Mouse (Mus musculus): ENCODE data around the gene Csmd2.

DNA sequence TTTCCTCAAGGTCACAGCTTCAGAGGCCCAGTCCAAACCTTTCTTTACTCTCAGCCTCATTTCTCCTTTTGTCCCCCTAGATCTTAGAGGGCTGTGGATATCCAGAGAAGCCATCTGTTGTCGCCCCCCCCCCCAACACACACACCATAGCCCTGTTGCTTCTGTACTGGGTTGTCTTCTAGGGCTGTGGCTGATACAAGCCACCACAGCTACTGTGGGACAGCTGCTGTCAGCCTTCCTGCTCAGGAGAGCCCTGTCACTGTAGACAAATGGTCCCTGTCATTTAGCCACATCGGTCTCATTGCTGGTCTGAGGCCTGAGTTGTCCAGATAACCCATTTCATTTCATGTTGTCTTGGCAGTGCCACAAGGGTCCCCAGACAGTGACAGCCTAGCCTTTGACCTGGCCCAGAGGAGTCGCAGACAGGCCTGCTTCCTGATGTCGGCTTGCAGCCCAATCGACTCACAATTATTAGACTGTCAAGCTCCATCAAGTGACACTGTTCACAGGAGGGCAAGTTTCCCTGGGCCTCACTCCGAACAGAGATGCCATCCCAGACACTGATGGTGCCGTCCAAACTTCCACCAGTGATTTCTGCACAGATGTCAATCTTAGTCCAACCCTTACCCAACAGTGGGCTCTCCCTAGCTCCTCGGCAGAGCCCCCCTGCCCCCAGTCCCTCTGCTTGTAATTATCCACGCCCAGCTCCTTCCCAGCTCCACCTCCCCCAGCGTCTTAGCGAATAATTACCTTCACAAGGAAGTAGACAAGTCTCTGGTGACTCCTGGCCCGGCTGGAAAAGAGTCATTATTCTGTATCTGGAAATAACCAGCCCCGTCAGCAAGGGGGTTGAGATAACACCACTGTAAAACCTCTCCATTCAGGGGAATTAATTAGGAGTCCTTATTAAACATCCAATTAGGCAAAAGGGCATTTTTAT lies 240.0 kb downstream of the Csmd2 start:
- TF ChIP-seq CTCF (IDR thresholded peaks at IDR 0.05; ENCODE audit: control insufficient read depth, insufficient read depth, low read length) (no peak), POLR2A (IDR thresholded peaks at IDR 0.05; ENCODE audit: borderline replicate concordance, control insufficient read depth, low read depth, low read length) (no peak)
